Mouse (Mus musculus) neural tube, embryonic 12.5 days (tissue): ENCODE data around the gene Gm6588. TPM values are rescaled to one million over a fixed set of nuclear protein-coding genes. Genes with fewer than 3 reads are reported as not detected.

ENCODE experiments used
- ATAC-seq: fragments of 200-750 bp; cut with Nextera tagmentation; 2 replicates; pipeline ENCODE4 v1.8.0; 2017; ENCODE audit warnings: low read depth, mild to moderate bottlenecking, moderate TSS enrichment, moderate library complexity; ENCODE audit not compliant: low FRiP score
- H3K27ac ChIP-seq: fragments of 300-500 bp; sonication (generic); 2 replicates; pipeline ENCODE4 v1.5.1; 2016
- H3K27me3 ChIP-seq: fragments of 300-500 bp; sonication (generic); replicated peaks from 2 replicates; pipeline ENCODE4 v1.6.1; 2016; ENCODE audit warnings: mild to moderate bottlenecking
- H3K36me3 ChIP-seq: fragments of 300-500 bp; sonication (generic); 2 replicates; pipeline ENCODE4 v1.6.1; 2016; ENCODE audit warnings: mild to moderate bottlenecking
- H3K4me1 ChIP-seq: fragments of 300-500 bp; sonication (generic); 2 replicates; pipeline ENCODE4 v1.6.1; 2016
- H3K4me2 ChIP-seq: fragments of 300-500 bp; sonication (generic); replicated peaks from 2 replicates; pipeline ENCODE4 v1.6.1; 2016; ENCODE audit warnings: mild to moderate bottlenecking
- H3K4me3 ChIP-seq: fragments of 300-500 bp; sonication (generic); 2 replicates; pipeline ENCODE4 v1.5.1; 2016
- H3K9ac ChIP-seq: fragments of 300-500 bp; sonication (generic); 2 replicates; pipeline ENCODE4 v1.6.1; 2016; ENCODE audit warnings: mild to moderate bottlenecking
- H3K9me3 ChIP-seq: fragments of 300-500 bp; sonication (generic); 2 replicates; pipeline ENCODE4 v1.6.1; 2016; ENCODE audit warnings: mild to moderate bottlenecking
- WGBS: fragments of 180-500 bp; shearing (Covaris S2); methylation state at CpG from one replicate; pipeline ENCODE4 v1.1.7; 2016; 5-methylcytosine and 5-hydroxymethylcytosine counted together
- polyA plus RNA-seq: library from polyadenylated mRNA; unstranded; fragments of >200 nt; fragmentation: Nextera tagmentation; extraction: Ambion mirVana; gene quantifications from 2 replicates; pipeline ENCODE4 v1.2.1, GENCODE M21; 2016

The Gm6588 gene
- polyA plus RNA-seq, 1 experiment from 2014 or later: 0.29 TPM

DNA sequence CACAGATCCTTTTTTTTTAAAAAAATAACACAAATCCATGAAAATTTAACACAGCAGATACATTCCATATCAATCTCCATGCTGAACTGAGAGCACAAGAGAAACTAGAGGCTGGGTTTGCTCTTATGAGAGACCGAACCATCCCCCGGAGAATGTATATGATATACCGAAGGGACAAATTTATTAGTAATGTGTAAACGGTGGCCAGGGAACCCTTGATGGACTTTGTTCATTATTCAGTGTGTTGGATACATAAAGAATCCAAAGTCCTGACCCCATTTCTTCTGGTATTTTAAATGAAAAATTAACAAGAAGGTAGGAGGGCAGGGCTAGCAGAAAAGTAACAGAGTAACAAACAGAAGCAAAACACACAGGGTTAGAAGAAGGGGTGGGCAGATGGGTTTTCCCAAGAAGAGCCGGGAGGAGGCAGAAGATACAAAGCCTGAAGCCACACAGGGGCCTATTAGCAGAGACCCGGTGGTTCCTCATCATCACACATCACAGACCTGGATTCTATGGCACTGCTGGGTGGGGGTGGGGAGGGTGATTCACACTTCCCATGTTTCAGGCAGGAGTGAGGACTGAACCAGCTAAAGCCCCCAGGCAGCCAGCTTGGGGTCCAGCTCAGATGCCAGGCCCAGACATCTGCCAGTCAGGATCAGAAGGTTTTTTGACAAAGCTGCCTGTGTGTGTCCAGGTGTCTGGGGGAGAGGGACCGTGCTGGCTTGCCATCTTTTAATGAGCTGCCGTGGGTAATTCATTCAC, 50.9 kb downstream of the Gm6588 start:
- Histone ChIP-seq H3K27ac (no peak overlapping the region), H3K4me1 (peaks cover 8% of the 10 kb centered on the region), H3K36me3 (no peaks in the 10 kb centered on the region), H3K9ac (no peak overlapping the region), H3K4me2 (no peak overlapping the region), H3K27me3 (no peaks in the 10 kb centered on the region), H3K4me3 (no peak overlapping the region), H3K9me3 (no peaks in the 10 kb centered on the region)
- no peak for ATAC-seq
- WGBS: 51% methylated on average over 8 of the region's 8 CpGs

Other genes starting within 250 kb of the Gm6588 start
- 2.4 and 3.0 TPM in 2 replicates for gene Cryba4, start 196.9 kb upstream of the Gm6588 start, polyA plus RNA-seq
- gene Crybb1, start 193.6 kb upstream of the Gm6588 start, polyA plus RNA-seq: 2.9 and 3.1 TPM in 2 replicates
- 28.7 and 35.4 TPM in 2 replicates for gene Tpst2, start 172.7 kb upstream of the Gm6588 start, polyA plus RNA-seq
- gene Tfip11, start 123.1 kb upstream of the Gm6588 start, polyA plus RNA-seq: 38.8 and 40.3 TPM in 2 replicates
- 59.5 and 60.2 TPM in 2 replicates for gene Srrd, start 106.4 kb upstream of the Gm6588 start, polyA plus RNA-seq
- 36.1 and 38.4 TPM in 2 replicates for gene Hps4, start 106.3 kb upstream of the Gm6588 start, polyA plus RNA-seq
- 0.20 and 0.28 TPM in 2 replicates for gene Gm6583, start 93.4 kb upstream of the Gm6588 start, polyA plus RNA-seq
- gene Asphd2, start 54.6 kb upstream of the Gm6588 start, polyA plus RNA-seq: 55.2 and 67.7 TPM in 2 replicates
- gene Sez6l, start 127.8 kb downstream of the Gm6588 start, polyA plus RNA-seq: 12.0 and 13.0 TPM in 2 replicates